Mouse (Mus musculus): ENCODE data around the gene Olfr796.

Gene Olfr796

GRCm38 (mm10) chr10:129612470-129612869 is at the start of gene Olfr796:
Gene Olfr796 (minus strand): TSS chr10:129612570.
- no peak for DNase-seq

- DNase-seq = no peak
Observed at GRCm38 (mm10) chr10:129657394-129657793, 45.0 kb upstream of the Olfr796 start, which contains the start of gene Olfr800. Gene Olfr800 (plus strand): TSS chr10:129657694.

- no peak for DNase-seq
Observed at GRCm38 (mm10) chr10:129651763-129652162, 39.4 kb upstream of the Olfr796 start.

GRCm38 (mm10) chr10:129637184-129637583 is 24.8 kb upstream of the Olfr796 start, which contains the start of gene Olfr799:
Gene Olfr799 (plus strand): TSS chr10:129637484.
- no peak for DNase-seq

GRCm38 (mm10) chr10:129627834-129628233 is 15.5 kb upstream of the Olfr796 start, which contains the start of gene Olfr798:
Gene Olfr798 (minus strand): TSS chr10:129627934.
- no peak for DNase-seq

GRCm38 (mm10) chr10:129623251-129623650 is 10.9 kb upstream of the Olfr796 start:
- no peak for DNase-seq

- DNase-seq = no peak
Observed at GRCm38 (mm10) chr10:129621724-129622123, 9.4 kb upstream of the Olfr796 start.

GRCm38 (mm10) chr10:129577066-129577465 is 35.3 kb downstream of the Olfr796 start:
- DNase-seq = no peak

- no peak for DNase-seq
Observed at GRCm38 (mm10) chr10:129567355-129567754, 45.0 kb downstream of the Olfr796 start, which contains the start of gene Olfr794. Gene Olfr794 (plus strand): TSS chr10:129567655.

Data from thymus, postnatal 25 days (tissue).